ENCODE assay signal across 14 mouse cellular contexts in genomic region chr5:13585559-13586207, GRCm38 (mm10).
DNase-seq lines count a peak whose midpoint lies in the region; ATAC-seq and TF ChIP-seq lines count a peak whose summit lies in the region.
"Had no signal": no experiment of that assay in that cellular context is flagged by ENCODE, and none has a peak within 500 bp of the region (broad histone marks: within the 10 kb centered on the region; RNA-seq: fewer than 3 reads in every experiment).

No protein-coding gene starts in this region.

- no peak overlapping the region for H3K9ac ChIP-seq in liver, postnatal 0 days (replicated peaks)
- no peak overlapping the region for H3K9ac ChIP-seq in liver, embryonic 12.5 days
- H3K9ac ChIP-seq: limb, embryonic 12.5 days; midbrain, embryonic 13.5 days had no signal

- no peaks in the 10 kb centered on the region for H3K27me3 ChIP-seq in liver, postnatal 0 days (ENCODE audit: insufficient read depth, low read length)
- no peaks in the 10 kb centered on the region for H3K27me3 ChIP-seq in liver, embryonic 12.5 days (replicated peaks)
- H3K27me3 ChIP-seq: limb, embryonic 12.5 days had no signal

- H3K4me1 ChIP-seq in liver, postnatal 0 days (ENCODE audit: insufficient read depth): no peaks in the 10 kb centered on the region
- H3K4me1 ChIP-seq in liver, embryonic 12.5 days: no peaks in the 10 kb centered on the region
- H3K4me1 ChIP-seq: limb, embryonic 12.5 days; midbrain, embryonic 13.5 days had no signal

- DNase-seq in heart, adult 8-10 months (ENCODE audit: low spot score): peak; percentile 13
- DNase-seq in heart, postnatal 25 days (ENCODE audit: low spot score): no peak
- DNase-seq in liver, postnatal 0 days: no peak
- DNase-seq in Muller cell, postnatal 12 days (ENCODE audit: inconsistent ontology term): peak; percentile 8
- DNase-seq in forelimb bud, embryonic 11.5 days (ENCODE audit: low read depth, low spot score): peak; percentile 4
- no peak for DNase-seq in adrenal gland, postnatal 36 days
- no peak for DNase-seq in cerebellum, adult 9-11 months
- DNase-seq: cerebellum, adult 8-10 months; gastrocnemius, postnatal 36 days; thymus, postnatal 25 days had no signal

- ATAC-seq in liver, postnatal 0 days: no peak
- ATAC-seq in liver, embryonic 12.5 days: no peak
- ATAC-seq: intestine, embryonic 16.5 days; midbrain, embryonic 13.5 days had no signal

- no peak overlapping the region for H3K27ac ChIP-seq in liver, postnatal 0 days (ENCODE audit: low read depth)
- no peak overlapping the region for H3K27ac ChIP-seq in liver, embryonic 12.5 days
- H3K27ac ChIP-seq: limb, embryonic 12.5 days; midbrain, embryonic 13.5 days had no signal

- no peaks in the 10 kb centered on the region for H3K36me3 ChIP-seq in liver, postnatal 0 days (replicated peaks; ENCODE audit: insufficient read depth, low read length)
- no peaks in the 10 kb centered on the region for H3K36me3 ChIP-seq in liver, embryonic 12.5 days
- H3K36me3 ChIP-seq: limb, embryonic 12.5 days; midbrain, embryonic 13.5 days had no signal

- intact Hi-C loops in heart, postnatal 25 days (cut with DNase I): loop anchor here (2.0 to 5.0 kb wide), 2 partner anchors 181 to 1023 kb away; no protein-coding TSS in a partner anchor

- H3K4me2 ChIP-seq in liver, postnatal 0 days (ENCODE audit: low read depth, low read length): no peak overlapping the region
- H3K4me2 ChIP-seq in liver, embryonic 12.5 days: no peak overlapping the region
- H3K4me2 ChIP-seq: limb, embryonic 12.5 days; midbrain, embryonic 13.5 days had no signal

- TF ChIP-seq EP300 in liver, postnatal 0 days (IDR thresholded peaks at IDR 0.05; ENCODE audit: low read depth): no peak

- no peak overlapping the region for H3K4me3 ChIP-seq in liver, postnatal 0 days (ENCODE audit: low read depth, low read length)
- H3K4me3 ChIP-seq in liver, embryonic 12.5 days: no peak overlapping the region
- H3K4me3 ChIP-seq: limb, embryonic 12.5 days; midbrain, embryonic 13.5 days had no signal

- peak; percentile 20; the same call in 1 of the 2 replicates for TF ChIP-seq CTCF in liver, postnatal 0 days (IDR thresholded peaks at IDR 0.05; ENCODE audit: low read depth)

- no peaks in the 10 kb centered on the region for H3K9me3 ChIP-seq in liver, postnatal 0 days (ENCODE audit: low read length)
- no peaks in the 10 kb centered on the region for H3K9me3 ChIP-seq in liver, embryonic 12.5 days (replicated peaks)
- H3K9me3 ChIP-seq: limb, embryonic 12.5 days; midbrain, embryonic 13.5 days had no signal

Comparison
In these comparisons a context has a peak if more than half of its experiments do, and no peak if none do; other contexts are left out.
1. DNase-seq: peak in heart, adult 8-10 months (single experiment), Muller cell, postnatal 12 days (single experiment) and forelimb bud, embryonic 11.5 days (single experiment); none in heart, postnatal 25 days (single experiment), liver, postnatal 0 days (single experiment), adrenal gland, postnatal 36 days (0 of 2) and cerebellum, adult 9-11 months (single experiment).